Mouse (Mus musculus) cortical plate, adult 2 months (tissue): ENCODE data around the gene AI837181. TPM values are rescaled to one million over a fixed set of nuclear protein-coding genes. Genes with fewer than 3 reads are reported as not detected.

Experiments used
- H3K27ac ChIP-seq: fragments of 200-500 bp; 2 replicates; pipeline ENCODE4 v1.5.1; 2012; ENCODE audit warnings: low read length, control low read depth, inconsistent platforms; ENCODE audit not compliant: insufficient read depth
- H3K4me1 ChIP-seq: fragments of 200-500 bp; 2 replicates; pipeline ENCODE4 v1.6.1; 2011; ENCODE audit warnings: low read length; ENCODE audit not compliant: control insufficient read depth, insufficient read depth
- H3K4me3 ChIP-seq: fragments of 200-500 bp; 2 replicates; pipeline ENCODE4 v1.5.1; 2011; ENCODE audit warnings: mild to moderate bottlenecking, low read length, control low read depth; ENCODE audit not compliant: insufficient read depth
- CTCF ChIP-seq: fragments of 200-500 bp; IDR thresholded peaks from 2 replicates; pipeline ENCODE4 v1.5.1; 2011; ENCODE audit warnings: mild to moderate bottlenecking, control low read depth, low read length; ENCODE audit not compliant: insufficient read depth; ENCODE audit errors: extremely low read depth
- POLR2A ChIP-seq: fragments of 200-500 bp; IDR thresholded peaks from 2 replicates; pipeline ENCODE4 v1.6.1; 2011; ENCODE audit warnings: mild to moderate bottlenecking, low read length, control low read depth; ENCODE audit not compliant: insufficient read depth; ENCODE audit errors: extremely low read depth
- polyA plus RNA-seq: library from polyadenylated mRNA; depleted of rRNA; stranded (reverse); fragments of >200 nt; gene quantifications from 2 replicates; pipeline ENCODE4 v1.2.3, GENCODE M21; 2012; rRNA removed

The AI837181 gene
- polyA plus RNA-seq, result 99.8 and 101 TPM in 2 replicates

GRCm38 (mm10) chr19:5424782-5425741, at the start of gene AI837181, which contains the start of gene Drap1:
AI837181 (plus strand) TSS chr19:5425144.
Drap1 (minus strand) TSS chr19:5424979.
- H3K27ac ChIP-seq, result peak within 1 kb of the TSS; percentile 98
- peaks cover 6% of the 10 kb centered on the region for H3K4me1 ChIP-seq
- H3K4me3 ChIP-seq, result peak within 1 kb of the TSS; percentile 89
- TF ChIP-seq CTCF (no peak), POLR2A (peak; percentile 53; the same call in 1 of the 2 replicates)

- Histone ChIP-seq H3K27ac (no peak overlapping the region), H3K4me3 (no peak overlapping the region), H3K4me1 (no peaks in the 10 kb centered on the region)
- TF ChIP-seq CTCF, result no peak
- TF ChIP-seq POLR2A, result no peak
Measured at GRCm38 (mm10) chr19:5377446-5377845, 47.5 kb upstream of the AI837181 start.

- Histone ChIP-seq H3K27ac (no peak overlapping the region), H3K4me3 (no peak overlapping the region), H3K4me1 (peaks cover 1% of the 10 kb centered on the region; the same call in 1 of the 2 replicates)
- TF ChIP-seq POLR2A (no peak), CTCF (no peak)
Measured at GRCm38 (mm10) chr19:5383326-5383725, 41.6 kb upstream of the AI837181 start.

GRCm38 (mm10) chr19:5384715-5385114, 40.2 kb upstream of the AI837181 start:
- peaks cover 3% of the 10 kb centered on the region for H3K4me1 ChIP-seq
- H3K27ac ChIP-seq, result no peak overlapping the region
- H3K4me3 ChIP-seq, result no peak overlapping the region
- no peak for TF ChIP-seq POLR2A
- no peak for TF ChIP-seq CTCF

GRCm38 (mm10) chr19:5388011-5388441, 36.9 kb upstream of the AI837181 start:
- Histone ChIP-seq H3K4me1 (peaks cover 3% of the 10 kb centered on the region), H3K4me3 (peak overlapping the region; percentile 98), H3K27ac (peak overlapping the region; percentile 82)
- TF ChIP-seq CTCF, result no peak

GRCm38 (mm10) chr19:5388588-5389242, 36.2 kb upstream of the AI837181 start, which contains the start of gene Sart1:
Sart1 (minus strand) TSS chr19:5388703.
- peaks cover 3% of the 10 kb centered on the region for H3K4me1 ChIP-seq
- TF ChIP-seq POLR2A (peak; percentile 92), CTCF (no peak)
- peak within 1 kb of the TSS; percentile 89 for H3K27ac ChIP-seq
- peak within 1 kb of the TSS; percentile 98 for H3K4me3 ChIP-seq

- Histone ChIP-seq H3K27ac (no peak overlapping the region), H3K4me1 (peaks cover 3% of the 10 kb centered on the region), H3K4me3 (peak overlapping the region; percentile 98)
Measured at GRCm38 (mm10) chr19:5389647-5390046, 35.3 kb upstream of the AI837181 start.

GRCm38 (mm10) chr19:5390416-5390815, 34.5 kb upstream of the AI837181 start:
- Histone ChIP-seq H3K27ac (no peak overlapping the region), H3K4me1 (peaks cover 3% of the 10 kb centered on the region), H3K4me3 (no peak overlapping the region)
- TF ChIP-seq POLR2A, result no peak
- no peak for TF ChIP-seq CTCF

More at GRCm38 (mm10) chr19:5389647-5390046, 35.3 kb upstream of the AI837181 start:
- TF ChIP-seq CTCF (no peak), POLR2A (no peak)

GRCm38 (mm10) chr19:5392892-5393291, 32.1 kb upstream of the AI837181 start:
- Histone ChIP-seq H3K4me3 (no peak overlapping the region), H3K4me1 (peaks cover 2% of the 10 kb centered on the region), H3K27ac (no peak overlapping the region)
- TF ChIP-seq CTCF, result no peak
- no peak for TF ChIP-seq POLR2A
